Mouse (Mus musculus) thymus, adult 2 months (tissue): Measurements from ENCODE around the gene Stk38l.

Experiments
- CTCF ChIP-seq: fragments of 200-500 bp; IDR thresholded peaks from 2 replicates; pipeline ENCODE4 v1.5.1; 2012; ENCODE audit warnings: mild to moderate bottlenecking, control low read depth, low read length, moderate library complexity, borderline replicate concordance; ENCODE audit not compliant: control insufficient read depth, poor library complexity, insufficient read depth; ENCODE audit errors: extremely low read depth
- POLR2A ChIP-seq: fragments of 200-500 bp; IDR thresholded peaks from 2 replicates; pipeline ENCODE4 v1.6.1; 2012; ENCODE audit warnings: mild to moderate bottlenecking, low read length, control low read depth, moderate library complexity; ENCODE audit not compliant: control insufficient read depth, poor library complexity, insufficient read depth; ENCODE audit errors: extremely low read depth

- TF ChIP-seq CTCF (no peak), POLR2A (no peak)
Measured at GRCm38 (mm10) chr6:146759027-146759426, 34.2 kb downstream of the Stk38l start.
